Mouse (Mus musculus) kidney, embryonic 14.5 days (tissue): Measurements from ENCODE around the gene Ephb1. TPM values are rescaled to one million over a fixed set of nuclear protein-coding genes. Genes with fewer than 3 reads are reported as not detected.

Experiments used
- ATAC-seq: fragments of 200-750 bp; cut with Nextera tagmentation; 2 replicates; pipeline ENCODE4 v1.8.0; 2017; ENCODE audit warnings: moderate number of reproducible peaks, mild to moderate bottlenecking, moderate TSS enrichment, moderate library complexity; ENCODE audit not compliant: low FRiP score, low TSS enrichment
- H3K27ac ChIP-seq: fragments of 300-500 bp; sonication (generic); 2 replicates; pipeline ENCODE4 v1.5.1; 2014; ENCODE audit warnings: low read depth, mild to moderate bottlenecking, low read length, moderate library complexity, mixed read lengths
- H3K27me3 ChIP-seq: fragments of 300-500 bp; sonication (generic); 2 replicates; pipeline ENCODE4 v1.6.1; 2014; ENCODE audit warnings: mild to moderate bottlenecking, low read length; ENCODE audit not compliant: control insufficient read depth, insufficient read depth
- H3K36me3 ChIP-seq: fragments of 300-500 bp; sonication (generic); 2 replicates; pipeline ENCODE4 v1.6.1; 2014; ENCODE audit warnings: low read length, mixed read lengths; ENCODE audit not compliant: control insufficient read depth, insufficient read depth
- H3K4me1 ChIP-seq: fragments of 300-500 bp; sonication (generic); 2 replicates; pipeline ENCODE4 v1.6.1; 2014; ENCODE audit warnings: low read length, mixed read lengths; ENCODE audit not compliant: control insufficient read depth, insufficient read depth
- H3K4me2 ChIP-seq: fragments of 300-500 bp; sonication (generic); replicated peaks from 2 replicates; pipeline ENCODE4 v1.6.1; 2014; ENCODE audit warnings: low read depth, mild to moderate bottlenecking, low read length
- H3K4me3 ChIP-seq: fragments of 300-500 bp; sonication (generic); 2 replicates; pipeline ENCODE4 v1.5.1; 2014; ENCODE audit warnings: mild to moderate bottlenecking, low read length
- H3K9ac ChIP-seq: fragments of 300-500 bp; sonication (generic); 2 replicates; pipeline ENCODE4 v1.6.1; 2014; ENCODE audit warnings: low read depth, mild to moderate bottlenecking, low read length, moderate library complexity
- H3K9me3 ChIP-seq: fragments of 300-500 bp; sonication (generic); 2 replicates; pipeline ENCODE4 v1.6.1; 2016; ENCODE audit warnings: low read length; ENCODE audit not compliant: control insufficient read depth
- WGBS: fragments of 180-500 bp; shearing (Covaris S2); extraction: QIAGEN DNeasy Blood & Tissue Kit; methylation state at CpG from one replicate; pipeline ENCODE4 v1.1.7; 2014; 5-methylcytosine and 5-hydroxymethylcytosine counted together
- polyA plus RNA-seq: library from polyadenylated mRNA; unstranded; fragments of >200 nt; fragmentation: Nextera tagmentation; extraction: Ambion mirVana; gene quantifications from 2 replicates; pipeline ENCODE4 v1.2.1, GENCODE M21; 2014

Gene Ephb1
- polyA plus RNA-seq, 1 experiment from 2014 or later = 4.9 TPM

- no peaks in the 10 kb centered on the region for H3K36me3 ChIP-seq
- H3K27ac ChIP-seq = no peak overlapping the region
- H3K9ac ChIP-seq = no peak overlapping the region
- no peaks in the 10 kb centered on the region for H3K27me3 ChIP-seq
- H3K9me3 ChIP-seq = no peaks in the 10 kb centered on the region
- no peaks in the 10 kb centered on the region for H3K4me1 ChIP-seq
- 58% methylated on average over 8 of the region's 8 CpGs for WGBS
- no peak overlapping the region for H3K4me2 ChIP-seq
- ATAC-seq = no peak
- H3K4me3 ChIP-seq = no peak overlapping the region
These were observed 420.4 kb downstream of the Ephb1 start for GRCm38 (mm10) chr9:101933946-101934573.

- 48% methylated on average over 4 of the region's 4 CpGs for WGBS
These were observed 429.7 kb downstream of the Ephb1 start for GRCm38 (mm10) chr9:101924829-101925228.

GRCm38 (mm10) chr9:101922846-101923245, 431.6 kb downstream of the Ephb1 start:
- Histone ChIP-seq H3K27ac (no peak overlapping the region), H3K4me1 (no peaks in the 10 kb centered on the region), H3K4me2 (no peak overlapping the region), H3K9me3 (no peaks in the 10 kb centered on the region), H3K9ac (no peak overlapping the region), H3K4me3 (no peak overlapping the region), H3K36me3 (no peaks in the 10 kb centered on the region), H3K27me3 (no peaks in the 10 kb centered on the region)
- ATAC-seq = no peak
- 78% methylated on average over 4 of the region's 4 CpGs for WGBS

More at GRCm38 (mm10) chr9:101924829-101925228, 429.7 kb downstream of the Ephb1 start:
- Histone ChIP-seq H3K9me3 (no peaks in the 10 kb centered on the region), H3K4me1 (no peaks in the 10 kb centered on the region), H3K9ac (no peak overlapping the region), H3K27ac (no peak overlapping the region), H3K4me3 (no peak overlapping the region), H3K27me3 (no peaks in the 10 kb centered on the region), H3K4me2 (no peak overlapping the region), H3K36me3 (no peaks in the 10 kb centered on the region)
- no peak for ATAC-seq

GRCm38 (mm10) chr9:101919324-101919723, 435.2 kb downstream of the Ephb1 start:
- H3K9me3 ChIP-seq = no peaks in the 10 kb centered on the region
- no peak for ATAC-seq

GRCm38 (mm10) chr9:101918771-101919170, 435.7 kb downstream of the Ephb1 start:
- Histone ChIP-seq H3K9me3 (no peaks in the 10 kb centered on the region), H3K27ac (no peak overlapping the region), H3K4me1 (no peaks in the 10 kb centered on the region), H3K36me3 (no peaks in the 10 kb centered on the region), H3K9ac (no peak overlapping the region), H3K27me3 (no peaks in the 10 kb centered on the region), H3K4me2 (no peak overlapping the region), H3K4me3 (no peak overlapping the region)
- WGBS = 72% methylated on average over 4 of the region's 4 CpGs
- no peak for ATAC-seq

More at GRCm38 (mm10) chr9:101919324-101919723, 435.2 kb downstream of the Ephb1 start:
- H3K4me1 ChIP-seq = no peaks in the 10 kb centered on the region
- no peak overlapping the region for H3K4me3 ChIP-seq
- no peak overlapping the region for H3K9ac ChIP-seq
- H3K36me3 ChIP-seq = no peaks in the 10 kb centered on the region
- no peaks in the 10 kb centered on the region for H3K27me3 ChIP-seq
- no peak overlapping the region for H3K27ac ChIP-seq
- no peak overlapping the region for H3K4me2 ChIP-seq
- 84% methylated on average over 5 of the region's 5 CpGs for WGBS

- no peak for ATAC-seq
- 92% methylated on average over 2 of the region's 2 CpGs for WGBS
- no peak overlapping the region for H3K4me3 ChIP-seq
These were observed 439.4 kb downstream of the Ephb1 start for GRCm38 (mm10) chr9:101915082-101915481.

GRCm38 (mm10) chr9:101911176-101911866, 443.2 kb downstream of the Ephb1 start:
- no peak for ATAC-seq
- no peak overlapping the region for H3K9ac ChIP-seq
- H3K9me3 ChIP-seq = no peaks in the 10 kb centered on the region
- H3K27me3 ChIP-seq = no peaks in the 10 kb centered on the region
- no peaks in the 10 kb centered on the region for H3K4me1 ChIP-seq
- H3K4me3 ChIP-seq = no peak overlapping the region
- WGBS = 67% methylated on average over 9 of the region's 9 CpGs
- no peak overlapping the region for H3K4me2 ChIP-seq
- H3K36me3 ChIP-seq = no peaks in the 10 kb centered on the region
- H3K27ac ChIP-seq = no peak overlapping the region

More at GRCm38 (mm10) chr9:101915082-101915481, 439.4 kb downstream of the Ephb1 start:
- H3K9me3 ChIP-seq = no peaks in the 10 kb centered on the region
- H3K36me3 ChIP-seq = no peaks in the 10 kb centered on the region
- no peaks in the 10 kb centered on the region for H3K27me3 ChIP-seq
- no peak overlapping the region for H3K4me2 ChIP-seq
- H3K4me1 ChIP-seq = no peaks in the 10 kb centered on the region
- H3K9ac ChIP-seq = no peak overlapping the region
- H3K27ac ChIP-seq = no peak overlapping the region

GRCm38 (mm10) chr9:101909491-101909890, 445.0 kb downstream of the Ephb1 start:
- no peak overlapping the region for H3K4me3 ChIP-seq
- H3K9me3 ChIP-seq = no peaks in the 10 kb centered on the region
- H3K27me3 ChIP-seq = no peaks in the 10 kb centered on the region
- ATAC-seq = no peak
- H3K27ac ChIP-seq = no peak overlapping the region
- WGBS = 87% methylated on average over 4 of the region's 4 CpGs
- H3K4me1 ChIP-seq = no peaks in the 10 kb centered on the region
- H3K9ac ChIP-seq = no peak overlapping the region
- H3K4me2 ChIP-seq = no peak overlapping the region
- no peaks in the 10 kb centered on the region for H3K36me3 ChIP-seq

- no peaks in the 10 kb centered on the region for H3K9me3 ChIP-seq
- no peaks in the 10 kb centered on the region for H3K36me3 ChIP-seq
- WGBS = 62% methylated on average over 5 of the region's 5 CpGs
- H3K9ac ChIP-seq = no peak overlapping the region
- no peak for ATAC-seq
- H3K4me1 ChIP-seq = no peaks in the 10 kb centered on the region
- no peak overlapping the region for H3K4me2 ChIP-seq
- no peak overlapping the region for H3K4me3 ChIP-seq
- no peaks in the 10 kb centered on the region for H3K27me3 ChIP-seq
- no peak overlapping the region for H3K27ac ChIP-seq
These were observed 445.6 kb downstream of the Ephb1 start for GRCm38 (mm10) chr9:101908849-101909248.
